Mouse (Mus musculus) heart, adult 2 months (tissue): Measurements from ENCODE around the gene Gen1.

Source experiments
- CTCF ChIP-seq: fragments of 200-600 bp; IDR thresholded peaks from 2 replicates; pipeline ENCODE4 v1.8.1; 2022; ENCODE audit warnings: antibody characterized with exemption, mild to moderate bottlenecking, moderate library complexity
- EP300 ChIP-seq: fragments of 200-500 bp; IDR thresholded peaks from 2 replicates; pipeline ENCODE4 v1.6.1; 2011; ENCODE audit warnings: low read depth, low read length, control low read depth; ENCODE audit not compliant: insufficient read depth
- POLR2A ChIP-seq: fragments of 200-500 bp; IDR thresholded peaks from 2 replicates; pipeline ENCODE4 v1.6.1; 2011; ENCODE audit warnings: mild to moderate bottlenecking, low read depth, low read length, control low read depth; ENCODE audit not compliant: insufficient read depth

- TF ChIP-seq CTCF (no peak), POLR2A (no peak), EP300 (no peak)
Measured at GRCm38 (mm10) chr12:11272568-11272967, 7.0 kb upstream of the Gen1 start.
